Mouse (Mus musculus) midbrain, embryonic 12.5 days (tissue): Measurements from ENCODE around the gene Rgs19. TPM values are rescaled to one million over a fixed set of nuclear protein-coding genes. Genes with fewer than 3 reads are reported as not detected.
A peak's percentile ranks its signal among the peaks of the same experiment; 100 is the strongest.

Source experiments
- ATAC-seq: fragments of 200-750 bp; cut with Nextera tagmentation; 2 replicates; pipeline ENCODE4 v1.8.0; 2017; ENCODE audit warnings: low read depth, moderate TSS enrichment, moderate library complexity; ENCODE audit not compliant: low FRiP score
- H3K27ac ChIP-seq: fragments of 300-500 bp; sonication (generic); replicated peaks from 2 replicates; pipeline ENCODE4 v1.5.1; 2016; ENCODE audit warnings: mild to moderate bottlenecking
- H3K27me3 ChIP-seq: fragments of 300-500 bp; sonication (generic); 2 replicates; pipeline ENCODE4 v1.6.1; 2016; ENCODE audit warnings: mild to moderate bottlenecking
- H3K36me3 ChIP-seq: fragments of 300-500 bp; sonication (generic); 2 replicates; pipeline ENCODE4 v1.6.1; 2016
- H3K4me1 ChIP-seq: fragments of 300-500 bp; sonication (generic); 2 replicates; pipeline ENCODE4 v1.6.1; 2016
- H3K4me2 ChIP-seq: fragments of 300-500 bp; sonication (generic); replicated peaks from 2 replicates; pipeline ENCODE4 v1.6.1; 2016; ENCODE audit warnings: mild to moderate bottlenecking, moderate library complexity
- H3K4me3 ChIP-seq: fragments of 300-500 bp; sonication (generic); 2 replicates; pipeline ENCODE4 v1.5.1; 2016; ENCODE audit warnings: mild to moderate bottlenecking
- H3K9ac ChIP-seq: fragments of 300-500 bp; sonication (generic); replicated peaks from 2 replicates; pipeline ENCODE4 v1.6.1; 2016; ENCODE audit warnings: mild to moderate bottlenecking, moderate library complexity
- H3K9me3 ChIP-seq: fragments of 300-500 bp; sonication (generic); 2 replicates; pipeline ENCODE4 v1.6.1; 2016; ENCODE audit warnings: mild to moderate bottlenecking
- WGBS: fragments of 180-500 bp; shearing (Covaris S2); methylation state at CpG from one replicate; pipeline ENCODE4 v1.1.7; 2016; 5-methylcytosine and 5-hydroxymethylcytosine counted together
- polyA plus RNA-seq: library from polyadenylated mRNA; unstranded; fragments of >200 nt; fragmentation: Nextera tagmentation; extraction: Ambion mirVana; gene quantifications from 2 replicates; pipeline ENCODE4 v1.2.1, GENCODE M21; 2016

Gene Rgs19
- polyA plus RNA-seq, 1 experiment from 2014 or later: 44.9 TPM

DNA sequence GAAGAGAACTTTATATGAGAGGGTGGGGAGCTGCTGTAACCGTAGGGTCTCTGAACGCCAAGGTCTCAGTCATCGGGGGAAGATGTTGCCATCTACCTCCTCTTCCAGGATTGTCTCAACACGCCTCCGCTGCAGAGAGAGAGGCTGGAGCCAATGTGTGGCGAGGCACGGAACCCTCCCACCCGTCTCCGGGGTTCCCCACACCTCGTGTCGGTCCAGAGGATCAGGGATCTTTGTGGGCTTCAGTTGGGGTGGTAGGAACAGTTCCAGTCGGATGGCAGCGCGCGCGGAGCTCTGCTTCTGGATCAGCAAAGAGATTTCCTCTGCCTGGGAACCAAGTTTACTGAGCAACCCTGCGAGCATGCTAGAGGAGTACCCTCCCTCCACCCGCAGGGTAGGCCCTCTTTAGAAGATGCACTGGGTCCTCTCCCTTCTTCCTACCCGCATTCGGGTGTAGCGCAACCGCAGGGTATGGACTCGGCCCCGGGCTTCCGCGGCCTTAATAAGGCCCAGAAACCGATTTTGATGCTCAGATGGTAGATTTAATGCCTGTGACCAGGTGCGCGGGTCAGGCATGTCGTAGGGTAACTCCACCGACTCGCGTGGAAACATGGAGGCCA, 3.1 kb upstream of the Rgs19 start:
- H3K4me1 ChIP-seq: peaks cover 19% of the 10 kb centered on the region
- H3K4me2 ChIP-seq: no peak overlapping the region
- no peak overlapping the region for H3K9ac ChIP-seq
- no peaks in the 10 kb centered on the region for H3K36me3 ChIP-seq
- no peak overlapping the region for H3K4me3 ChIP-seq
- H3K9me3 ChIP-seq: no peaks in the 10 kb centered on the region
- WGBS: 77% methylated on average over 33 of the region's 33 CpGs
- no peak overlapping the region for H3K27ac ChIP-seq
- H3K27me3 ChIP-seq: peaks cover 28% of the 10 kb centered on the region; the same call in 1 of the 2 replicates
- no peak for ATAC-seq

DNA sequence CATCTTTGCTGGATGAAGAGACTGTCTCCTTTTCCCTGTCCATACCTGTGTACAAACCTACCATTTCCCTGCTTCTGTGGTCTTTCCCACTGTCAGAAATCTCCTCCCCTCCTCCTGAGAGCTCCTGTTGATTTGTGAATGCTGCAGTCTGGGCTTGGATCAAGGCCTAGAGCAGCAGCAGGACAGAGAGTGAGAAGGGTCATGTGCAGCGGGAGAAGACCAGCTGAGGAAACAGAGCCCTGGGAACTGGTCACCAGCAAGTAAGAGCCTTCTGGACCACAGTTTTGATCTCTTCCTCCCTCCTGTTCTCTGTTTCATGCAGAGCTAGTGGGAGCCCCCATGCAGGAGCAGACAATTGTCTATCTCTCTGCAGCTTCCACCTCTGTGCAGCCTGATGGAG, 2.0 kb upstream of the Rgs19 start:
- H3K27me3 ChIP-seq: peaks cover 28% of the 10 kb centered on the region; the same call in 1 of the 2 replicates
- no peak overlapping the region for H3K4me3 ChIP-seq
- 75% methylated on average over 1 of the region's 1 CpGs for WGBS
- peaks cover 19% of the 10 kb centered on the region for H3K4me1 ChIP-seq
- no peak overlapping the region for H3K9ac ChIP-seq
- no peaks in the 10 kb centered on the region for H3K36me3 ChIP-seq
- H3K4me2 ChIP-seq: no peak overlapping the region
- no peak overlapping the region for H3K27ac ChIP-seq
- no peak for ATAC-seq
- H3K9me3 ChIP-seq: no peaks in the 10 kb centered on the region

- H3K9ac ChIP-seq: no peak overlapping the region
- H3K27me3 ChIP-seq: peaks cover 28% of the 10 kb centered on the region; the same call in 1 of the 2 replicates
- H3K4me2 ChIP-seq: peak overlapping the region; percentile 96
- H3K9me3 ChIP-seq: no peaks in the 10 kb centered on the region
- peaks cover 19% of the 10 kb centered on the region for H3K4me1 ChIP-seq
- H3K4me3 ChIP-seq: no peak overlapping the region
- ATAC-seq: no peak
- 0 out of 2 replicates have a peak, but pooled peaks cover 5% of the 10 kb centered on the region for H3K36me3 ChIP-seq
- WGBS: 85% methylated on average over 3 of the region's 3 CpGs
- H3K27ac ChIP-seq: no peak overlapping the region
Measured at GRCm38 (mm10) chr2:181694581-181694980, 804 bp upstream of the Rgs19 start.

DNA sequence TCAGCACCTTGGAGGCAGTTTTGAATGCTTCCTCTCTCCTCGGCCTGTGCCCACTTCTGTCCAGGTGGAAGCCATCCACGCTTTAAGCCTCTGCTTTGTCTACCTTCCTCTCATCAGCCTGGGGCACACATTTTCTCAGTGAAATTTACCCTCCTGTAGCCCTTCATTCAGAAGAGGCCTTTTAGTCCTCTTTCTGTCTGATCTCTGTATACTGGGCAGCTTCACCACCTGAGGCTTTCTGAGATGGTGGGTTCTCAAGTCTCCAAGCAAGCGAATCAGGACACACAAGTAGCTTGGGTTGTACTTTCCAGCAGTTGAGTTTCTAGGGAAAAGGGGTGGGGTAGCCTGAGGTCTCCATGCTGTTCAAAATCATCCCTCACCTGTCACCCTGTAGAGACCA, 1.5 kb downstream of the Rgs19 start:
- 89% methylated on average over 3 of the region's 3 CpGs for WGBS
- peak overlapping the region; percentile 96 for H3K4me2 ChIP-seq
- peaks cover 27% of the 10 kb centered on the region for H3K36me3 ChIP-seq
- ATAC-seq: no peak
- H3K9me3 ChIP-seq: no peaks in the 10 kb centered on the region
- H3K27ac ChIP-seq: no peak overlapping the region
- 0 out of 2 replicates have a peak overlapping the region, but pooled peaks have one; percentile 68 for H3K4me3 ChIP-seq
- H3K9ac ChIP-seq: no peak overlapping the region
- peaks cover 19% of the 10 kb centered on the region for H3K4me1 ChIP-seq
- H3K27me3 ChIP-seq: peaks cover 26% of the 10 kb centered on the region; the same call in 1 of the 2 replicates

DNA sequence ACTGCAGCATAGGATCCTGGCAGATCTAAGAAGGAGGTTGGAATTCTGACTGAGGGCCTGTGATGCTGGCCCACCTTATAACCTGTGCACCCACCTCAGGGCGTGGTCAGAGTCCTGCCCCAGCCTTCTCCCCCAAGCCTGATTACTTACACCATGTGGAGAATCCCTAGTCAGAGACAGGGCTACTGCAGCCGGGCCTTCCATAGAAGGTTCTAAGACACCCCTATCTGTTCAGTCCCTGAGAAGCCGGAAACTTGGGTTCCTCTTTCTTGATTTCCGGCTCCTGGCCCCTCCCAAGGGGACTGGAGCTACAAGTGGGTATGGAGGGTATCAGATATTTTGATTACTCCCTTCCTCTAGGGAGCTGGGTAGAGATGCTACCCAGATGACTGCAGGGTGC, 2.2 kb downstream of the Rgs19 start:
- H3K4me3 ChIP-seq: no peak overlapping the region
- H3K9me3 ChIP-seq: no peaks in the 10 kb centered on the region
- no peak overlapping the region for H3K9ac ChIP-seq
- peaks cover 19% of the 10 kb centered on the region for H3K4me1 ChIP-seq
- H3K27me3 ChIP-seq: peaks cover 18% of the 10 kb centered on the region; the same call in 1 of the 2 replicates
- H3K4me2 ChIP-seq: no peak overlapping the region
- no peak overlapping the region for H3K27ac ChIP-seq
- 89% methylated on average over 4 of the region's 4 CpGs for WGBS
- ATAC-seq: no peak
- H3K36me3 ChIP-seq: peaks cover 34% of the 10 kb centered on the region

DNA sequence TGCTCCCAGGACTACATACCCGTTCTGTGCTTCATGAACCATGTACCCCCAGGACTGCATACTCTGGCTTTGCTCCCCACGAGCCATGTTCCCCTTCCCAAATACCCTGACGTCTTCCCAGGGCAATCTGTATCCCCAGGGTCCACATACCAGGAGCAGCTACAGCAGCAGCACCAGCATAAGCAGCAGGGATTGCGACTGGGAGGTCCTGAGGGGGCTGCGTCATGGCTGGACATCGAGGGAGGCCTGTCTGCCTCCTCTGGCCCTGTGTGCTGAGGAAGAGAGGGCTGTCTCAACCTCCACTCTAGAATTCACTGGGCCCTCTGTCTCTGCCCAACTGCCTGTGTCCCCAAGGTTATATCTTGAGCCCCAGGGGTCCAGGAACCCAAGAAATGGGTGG, 2.7 kb downstream of the Rgs19 start:
- H3K9me3 ChIP-seq: no peaks in the 10 kb centered on the region
- peaks cover 19% of the 10 kb centered on the region for H3K4me1 ChIP-seq
- H3K4me3 ChIP-seq: no peak overlapping the region
- H3K36me3 ChIP-seq: peaks cover 38% of the 10 kb centered on the region
- H3K9ac ChIP-seq: no peak overlapping the region
- H3K4me2 ChIP-seq: no peak overlapping the region
- ATAC-seq: no peak
- no peak overlapping the region for H3K27ac ChIP-seq
- H3K27me3 ChIP-seq: peaks cover 14% of the 10 kb centered on the region; the same call in 1 of the 2 replicates
- WGBS: 84% methylated on average over 6 of the region's 6 CpGs

DNA sequence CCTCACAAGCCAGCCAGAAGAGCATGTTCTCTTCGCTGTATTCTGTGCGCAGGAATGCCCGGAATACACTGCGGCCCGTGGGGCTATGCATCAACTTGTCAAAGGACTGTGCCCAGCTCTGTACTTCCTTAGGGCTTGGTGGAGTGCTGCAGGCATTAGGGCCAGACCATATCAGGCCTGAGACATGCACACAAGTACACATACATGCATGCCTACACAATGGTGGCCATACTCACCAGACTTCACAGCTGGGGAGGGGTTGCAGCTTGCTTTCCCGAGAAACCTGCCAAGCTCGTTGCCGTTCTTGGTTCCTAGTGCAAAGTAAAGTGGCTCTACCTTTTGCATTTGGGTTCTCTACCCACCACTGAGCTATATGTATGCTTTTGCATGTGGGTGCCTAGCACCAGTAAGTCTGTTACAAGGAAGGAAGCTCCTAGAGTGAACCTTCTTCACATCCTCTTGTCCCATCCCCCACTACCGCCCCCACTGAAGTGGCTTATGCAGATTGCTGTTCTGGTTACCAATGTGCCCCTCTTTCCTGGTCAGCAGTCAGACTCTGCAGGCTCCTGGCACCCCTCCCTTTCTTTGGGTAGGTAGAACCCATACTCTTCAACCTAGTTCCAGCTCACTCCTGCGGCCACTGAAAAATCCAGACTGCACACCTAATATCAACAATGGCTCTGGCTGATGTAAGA, 4.2 kb downstream of the Rgs19 start:
- 91% methylated on average over 10 of the region's 10 CpGs for WGBS
- ATAC-seq: no peak
- peaks cover 19% of the 10 kb centered on the region for H3K4me1 ChIP-seq

GRCm38 (mm10) chr2:181687586-181687985, 6.2 kb downstream of the Rgs19 start:
- no peaks in the 10 kb centered on the region for H3K9me3 ChIP-seq
- no peaks in the 10 kb centered on the region for H3K27me3 ChIP-seq
- H3K4me2 ChIP-seq: no peak overlapping the region
- no peak overlapping the region for H3K27ac ChIP-seq
- H3K36me3 ChIP-seq: peaks cover 43% of the 10 kb centered on the region
- no peak overlapping the region for H3K9ac ChIP-seq
- WGBS: 94% methylated on average over 8 of the region's 8 CpGs
- peaks cover 5% of the 10 kb centered on the region for H3K4me1 ChIP-seq
- no peak overlapping the region for H3K4me3 ChIP-seq
- ATAC-seq: no peak

More for the DNA sequence above, 4.2 kb downstream of the Rgs19 start:
- H3K4me3 ChIP-seq: no peak overlapping the region
- peaks cover 43% of the 10 kb centered on the region for H3K36me3 ChIP-seq
- 0 out of 2 replicates have a peak, but pooled peaks cover 2% of the 10 kb centered on the region for H3K27me3 ChIP-seq
- H3K4me2 ChIP-seq: no peak overlapping the region
- H3K9ac ChIP-seq: no peak overlapping the region
- no peak overlapping the region; the same call in 1 of the 2 replicates for H3K27ac ChIP-seq
- H3K9me3 ChIP-seq: no peaks in the 10 kb centered on the region

DNA sequence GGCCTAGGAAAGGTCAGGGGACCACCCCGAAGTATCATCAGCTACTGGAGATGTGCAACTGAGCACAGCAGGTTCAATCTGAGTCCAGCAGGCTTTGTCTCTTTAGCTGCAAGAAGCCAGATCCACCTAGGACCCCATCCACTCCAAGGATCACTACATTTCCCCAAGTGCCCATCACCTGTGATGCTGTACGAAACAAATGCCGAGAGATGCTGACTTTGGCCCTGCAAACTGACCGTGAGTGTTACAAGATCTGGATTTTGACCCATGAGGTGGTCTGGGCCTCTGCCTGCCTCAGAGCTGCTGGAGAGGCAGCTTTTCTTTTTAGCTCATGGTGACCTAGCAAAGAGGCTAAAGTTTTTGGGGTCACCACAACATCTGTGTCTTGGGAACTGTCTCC, 8.1 kb downstream of the Rgs19 start:
- no peak overlapping the region for H3K4me2 ChIP-seq
- no peak for ATAC-seq
- H3K36me3 ChIP-seq: peaks cover 43% of the 10 kb centered on the region
- 95% methylated on average over 4 of the region's 4 CpGs for WGBS
- H3K9ac ChIP-seq: no peak overlapping the region
- peaks cover 6% of the 10 kb centered on the region; the same call in 1 of the 2 replicates for H3K4me1 ChIP-seq
- H3K4me3 ChIP-seq: no peak overlapping the region
- H3K9me3 ChIP-seq: no peaks in the 10 kb centered on the region
- 0 out of 2 replicates have a peak, but pooled peaks cover 4% of the 10 kb centered on the region for H3K27me3 ChIP-seq
- no peak overlapping the region for H3K27ac ChIP-seq

DNA sequence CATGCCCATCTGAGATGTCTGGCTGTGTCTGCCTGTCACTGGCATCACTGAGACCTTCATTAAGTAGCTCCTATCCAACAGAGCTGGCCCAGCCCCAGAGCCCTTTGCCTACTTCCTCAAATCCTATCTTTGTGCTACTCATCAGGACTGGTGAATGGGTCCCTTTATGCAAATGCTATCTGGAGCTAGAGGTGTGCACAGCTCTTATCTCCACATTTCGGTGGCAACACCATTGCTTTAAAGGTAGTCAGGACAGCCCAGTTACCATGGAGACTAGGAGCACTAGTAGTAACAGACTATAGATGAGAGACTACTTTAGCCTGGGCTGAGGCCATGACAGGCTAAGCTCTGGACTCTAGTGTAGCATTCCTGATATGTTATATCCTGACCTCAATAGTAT, 9.1 kb downstream of the Rgs19 start:
- Histone ChIP-seq H3K4me3 (no peak overlapping the region), H3K4me2 (no peak overlapping the region), H3K9me3 (no peaks in the 10 kb centered on the region), H3K27ac (no peak overlapping the region), H3K4me1 (peaks cover 12% of the 10 kb centered on the region), H3K9ac (no peak overlapping the region), H3K36me3 (peaks cover 39% of the 10 kb centered on the region), H3K27me3 (0 out of 2 replicates have a peak, but pooled peaks cover 4% of the 10 kb centered on the region)
- 81% methylated on average over 1 of the region's 1 CpGs for WGBS
- no peak for ATAC-seq

GRCm38 (mm10) chr2:181683381-181683780, 10.4 kb downstream of the Rgs19 start:
- Histone ChIP-seq H3K36me3 (peaks cover 27% of the 10 kb centered on the region), H3K9ac (no peak overlapping the region), H3K27ac (no peak overlapping the region), H3K9me3 (no peaks in the 10 kb centered on the region), H3K4me1 (peaks cover 16% of the 10 kb centered on the region), H3K27me3 (peaks cover 4% of the 10 kb centered on the region; the same call in 1 of the 2 replicates), H3K4me3 (no peak overlapping the region), H3K4me2 (no peak overlapping the region)
- 65% methylated on average over 4 of the region's 4 CpGs for WGBS
- no peak for ATAC-seq

GRCm38 (mm10) chr2:181681978-181682377, 11.8 kb downstream of the Rgs19 start:
- Histone ChIP-seq H3K27me3 (peaks cover 4% of the 10 kb centered on the region; the same call in 1 of the 2 replicates), H3K4me2 (no peak overlapping the region), H3K36me3 (peaks cover 13% of the 10 kb centered on the region), H3K4me3 (no peak overlapping the region), H3K4me1 (peaks cover 16% of the 10 kb centered on the region), H3K9ac (no peak overlapping the region), H3K9me3 (no peaks in the 10 kb centered on the region), H3K27ac (no peak overlapping the region)
- 91% methylated on average over 1 of the region's 1 CpGs for WGBS
- ATAC-seq: no peak
